Mouse (Mus musculus): ENCODE data around the gene Impdh1. TPM values are rescaled to one million over a fixed set of nuclear protein-coding genes. Genes with fewer than 3 reads are reported as not detected.

Gene Impdh1
- polyA plus RNA-seq, 1 experiment = 65.6 TPM

GRCm38 (mm10) chr6:29156326-29156725, 59.8 kb downstream of the Impdh1 start:
- Histone ChIP-seq H3K27ac (ENCODE audit: insufficient read depth, low read length) (no peak overlapping the region), H3K4me3 (ENCODE audit: insufficient read depth, low read length) (no peak overlapping the region), H3K4me1 (ENCODE audit: control insufficient read depth, insufficient read depth, low read length) (no peaks in the 10 kb centered on the region)
- TF ChIP-seq CTCF (IDR thresholded peaks at IDR 0.05; ENCODE audit: extremely low read depth, insufficient read depth, low read length) (no peak), POLR2A (IDR thresholded peaks at IDR 0.05; ENCODE audit: extremely low read depth, insufficient read depth, low read length) (no peak)

Other genes starting within 250 kb of the Impdh1 start
- gene Lep, start 156.1 kb downstream of the Impdh1 start, polyA plus RNA-seq (2012; rRNA removed) = not detected in 2 replicates
- 55.8 and 57.5 TPM in 2 replicates for gene Rbm28, start 51.4 kb downstream of the Impdh1 start, polyA plus RNA-seq (2012; rRNA removed)
- gene Prrt4, start 36.8 kb downstream of the Impdh1 start, polyA plus RNA-seq (2012; rRNA removed) = 2.6 and 3.2 TPM in 2 replicates
- gene Hilpda, start 56.1 kb upstream of the Impdh1 start, polyA plus RNA-seq (2012; rRNA removed) = 12.3 and 12.9 TPM in 2 replicates
- gene Fam71f2, start 63.2 kb upstream of the Impdh1 start, polyA plus RNA-seq (2012; rRNA removed) = 1.7 and 3.0 TPM in 2 replicates
- not detected in 2 replicates for gene Fam71f1, start 102.8 kb upstream of the Impdh1 start, polyA plus RNA-seq (2012; rRNA removed)
- gene Calu, start 131.7 kb upstream of the Impdh1 start, polyA plus RNA-seq (2012; rRNA removed) = 61.8 and 67.4 TPM in 2 replicates
- gene Opn1sw, start 172.1 kb upstream of the Impdh1 start, polyA plus RNA-seq (2012; rRNA removed) = 0.19 and 0.42 TPM in 2 replicates
- gene Ccdc136, start 179.9 kb upstream of the Impdh1 start, polyA plus RNA-seq (2012; rRNA removed) = 148 and 150 TPM in 2 replicates
- gene Flnc, start 216.9 kb upstream of the Impdh1 start, polyA plus RNA-seq (2012; rRNA removed) = 0.54 and 0.55 TPM in 2 replicates

All from cortical plate, adult 2 months (tissue).